Mouse (Mus musculus) hindbrain, embryonic 10.5 days (tissue): ENCODE measurements around the gene Gas6. TPM values are rescaled to one million over a fixed set of nuclear protein-coding genes. Genes with fewer than 3 reads are reported as not detected.

Experiments used
- polyA plus RNA-seq: library from polyadenylated mRNA; unstranded; fragments of >200 nt; fragmentation: Nextera tagmentation; extraction: Ambion mirVana; gene quantifications from 2 replicates; pipeline ENCODE4 v1.2.1, GENCODE M21; 2016

The Gas6 gene
- polyA plus RNA-seq, 1 experiment from 2014 or later = 15.8 TPM

Other genes with a start within 250 kb of the Gas6 start
- 0.25 and 0.73 TPM in 2 replicates for gene Adprhl1, start 240.3 kb downstream of the Gas6 start, polyA plus RNA-seq
- 25.3 and 27.6 TPM in 2 replicates for gene Dcun1d2, start 206.4 kb downstream of the Gas6 start, polyA plus RNA-seq
- 35.6 and 40.9 TPM in 2 replicates for gene Tmco3, start 206.3 kb downstream of the Gas6 start, polyA plus RNA-seq
- 162 and 186 TPM in 2 replicates for gene Tfdp1, start 155.7 kb downstream of the Gas6 start, polyA plus RNA-seq
- gene Atp4b, start 97.7 kb downstream of the Gas6 start, polyA plus RNA-seq = 0.18 TPM in 1 of 2 replicates, not detected in the other
- gene Grk1, start 89.4 kb downstream of the Gas6 start, polyA plus RNA-seq = 0.02 TPM in 1 of 2 replicates, not detected in the other
- 0.27 and 0.56 TPM in 2 replicates for gene Tmem255b, start 59.3 kb downstream of the Gas6 start, polyA plus RNA-seq
- not detected in 2 replicates for gene 1700029H14Rik, start 68.0 kb upstream of the Gas6 start, polyA plus RNA-seq
- 28.8 and 31.8 TPM in 2 replicates for gene Rasa3, start 183.1 kb upstream of the Gas6 start, polyA plus RNA-seq
- 0.90 and 2.5 TPM in 2 replicates for gene Cfap97d2, start 211.4 kb upstream of the Gas6 start, polyA plus RNA-seq